Mouse (Mus musculus) T-cell, adult 2 months (primary cell): ENCODE measurements around the gene Npl.
"Not testable (repeated sequence)": the region's sequence is repeated elsewhere in the genome, so short reads cannot be mapped to it uniquely, and the experiment has no call there.

ENCODE experiments used
- DNase-seq: peaks from one replicate; pipeline ENCODE4 v3.0.0; 2022; ENCODE audit warnings: low spot score

Npl gene

DNA sequence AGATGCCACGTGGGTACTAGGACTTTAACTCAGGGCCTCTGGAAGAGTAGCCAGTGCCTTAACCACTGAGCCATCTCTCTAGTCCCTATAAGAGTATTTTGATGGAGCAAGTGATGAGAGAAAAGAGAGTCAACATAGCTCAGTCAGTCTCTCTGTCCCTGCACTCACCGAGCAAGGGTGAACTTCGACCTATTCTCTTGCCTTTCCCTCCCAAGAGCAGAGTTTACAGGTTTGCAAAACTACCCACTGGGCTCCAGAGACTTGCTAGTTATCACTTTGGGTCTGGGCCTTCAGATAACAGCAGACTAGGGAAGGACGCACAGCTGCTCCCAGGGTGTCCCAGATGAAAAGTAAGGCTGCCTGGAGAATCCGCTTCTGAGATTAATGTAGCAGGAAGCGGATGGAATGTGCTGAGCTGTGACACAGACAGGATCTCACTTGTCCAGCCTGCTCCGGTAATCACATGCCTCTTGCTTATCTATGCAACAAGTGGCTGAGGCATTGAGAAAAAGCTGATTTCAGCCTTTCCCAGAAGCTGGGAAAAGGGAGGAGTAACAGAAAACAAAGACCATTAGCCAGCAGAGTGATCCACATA is 7.0 kb downstream of the Npl start:
- no peak for DNase-seq

GRCm38 (mm10) chr1:153540753-153541152 is 9.1 kb downstream of the Npl start:
- DNase-seq = no peak

DNA sequence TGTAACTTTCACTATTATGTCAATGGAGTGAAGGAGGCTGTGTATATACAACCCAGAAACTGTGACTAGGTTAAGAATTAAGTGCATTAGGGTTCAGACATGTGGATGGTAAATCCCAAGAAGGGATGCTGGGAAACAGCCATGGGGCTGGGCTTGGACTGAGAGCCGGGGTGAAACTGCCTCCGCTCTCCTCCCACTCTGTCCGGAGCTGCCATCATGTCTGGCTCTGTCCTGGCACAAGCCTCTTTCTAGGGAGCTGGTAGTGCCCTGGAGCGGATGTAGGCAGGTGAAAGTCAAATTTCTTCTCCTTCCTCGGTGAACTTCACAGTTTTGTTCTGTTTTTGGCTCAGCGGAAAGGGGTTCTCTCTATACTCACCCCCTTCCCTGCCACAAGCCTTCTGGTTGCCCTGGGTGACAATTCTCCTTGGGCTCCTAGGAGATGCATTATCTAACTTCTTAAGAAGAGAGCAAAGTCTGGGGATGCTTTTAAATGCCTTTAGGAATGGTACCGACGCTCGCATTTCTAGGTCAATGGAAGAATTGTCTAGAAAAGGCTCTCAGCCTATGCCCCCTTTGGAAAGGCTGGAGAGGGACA is 10.0 kb downstream of the Npl start:
- DNase-seq = no peak

- no peak for DNase-seq
These were observed 14.2 kb downstream of the Npl start for GRCm38 (mm10) chr1:153535611-153536010.

DNA sequence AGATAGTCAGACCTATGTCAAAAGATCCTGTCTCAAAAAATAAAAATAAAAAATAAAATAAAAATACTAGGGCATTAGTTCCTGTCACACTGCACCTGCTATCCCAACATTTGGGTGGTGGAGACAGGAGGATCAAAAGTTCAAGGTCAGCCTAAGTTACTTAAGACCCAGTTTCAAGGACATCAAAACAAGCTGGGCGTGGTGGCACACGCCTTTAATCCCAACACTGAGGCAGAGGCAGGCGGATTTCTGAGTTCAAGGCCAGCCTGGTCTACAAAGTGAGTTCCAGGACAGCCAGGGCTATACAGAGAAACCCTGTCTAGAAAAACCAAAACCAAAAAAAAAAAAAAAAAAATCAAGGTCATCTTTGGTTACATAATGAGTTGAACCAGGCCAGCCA is 16.9 kb downstream of the Npl start:
- DNase-seq = not testable (repeated sequence)

DNA sequence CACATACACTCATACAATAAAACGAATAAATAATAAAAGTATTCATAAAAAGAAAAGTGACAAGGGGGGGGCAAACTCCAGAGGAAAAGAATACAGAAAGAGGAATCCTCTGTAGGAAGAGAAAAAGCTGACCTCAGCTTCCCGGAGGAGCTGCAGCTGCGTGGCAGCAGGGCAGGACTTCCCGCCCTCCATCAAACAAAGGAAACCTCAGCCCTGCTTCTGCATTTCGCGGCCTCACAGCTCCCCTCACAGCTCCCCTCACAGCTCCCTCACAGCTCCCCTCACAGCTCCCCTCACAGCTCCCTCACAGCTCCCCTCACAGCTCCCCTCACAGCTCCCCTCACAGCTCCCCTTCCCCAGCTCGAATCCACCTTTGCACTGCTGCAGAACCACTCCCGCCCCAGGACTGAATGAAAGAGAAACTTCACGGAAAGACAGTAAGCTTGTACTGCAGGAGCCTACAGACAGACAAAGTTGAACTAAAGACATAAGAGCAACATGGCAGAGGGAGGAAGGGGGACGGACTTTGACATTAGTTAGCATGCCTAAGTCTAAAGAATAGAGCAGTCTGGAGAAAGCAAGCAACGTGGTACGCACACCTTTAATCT is 17.5 kb downstream of the Npl start:
- DNase-seq = peak; percentile 20

DNA sequence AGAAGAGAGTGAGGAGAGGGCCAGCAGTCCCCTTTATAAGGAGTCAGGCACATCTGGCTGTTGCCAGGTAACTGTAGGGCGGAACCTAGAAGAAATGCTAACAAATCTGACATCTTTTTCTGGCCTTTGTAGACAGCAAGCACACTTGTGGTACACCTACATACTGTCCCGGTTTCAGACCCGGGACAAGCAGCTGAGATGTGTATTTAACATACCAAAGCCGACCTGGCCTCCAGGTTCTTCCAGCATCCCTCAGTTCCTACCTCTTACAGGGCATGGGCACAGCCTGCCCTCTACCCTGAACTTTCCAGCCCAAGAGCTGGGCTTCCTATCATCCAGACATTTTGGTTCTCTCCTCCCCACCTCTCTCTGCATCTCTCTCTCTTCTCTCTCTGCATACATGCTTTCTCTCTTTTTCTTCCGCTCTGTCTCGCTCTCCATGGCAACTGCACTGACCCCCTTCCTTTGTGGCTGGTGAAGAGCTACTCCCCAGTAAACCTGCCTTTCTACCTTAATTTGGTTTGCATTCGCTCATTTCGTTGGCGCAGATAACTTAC is 18.1 kb downstream of the Npl start:
- DNase-seq = peak; percentile 12

DNA sequence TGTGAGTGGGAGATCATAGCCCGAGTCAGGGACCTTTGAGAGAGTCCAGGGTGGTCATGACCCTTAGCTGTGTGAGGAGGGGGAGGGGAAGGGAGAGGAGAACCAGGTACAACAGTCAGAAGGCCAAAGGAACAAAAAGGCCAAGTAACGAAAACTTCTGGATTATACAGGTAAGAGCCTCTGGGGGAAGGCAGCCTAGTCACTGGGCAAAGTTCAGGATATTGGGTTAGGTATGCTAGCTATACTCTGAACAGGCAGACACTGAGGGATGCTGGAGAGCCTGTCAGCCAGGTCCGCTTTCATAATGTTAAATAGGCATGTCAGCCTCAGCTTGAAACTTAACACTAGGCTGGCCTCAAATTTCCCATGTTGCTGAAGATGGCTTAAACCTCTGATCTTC is 27.7 kb downstream of the Npl start:
- DNase-seq = no peak

DNA sequence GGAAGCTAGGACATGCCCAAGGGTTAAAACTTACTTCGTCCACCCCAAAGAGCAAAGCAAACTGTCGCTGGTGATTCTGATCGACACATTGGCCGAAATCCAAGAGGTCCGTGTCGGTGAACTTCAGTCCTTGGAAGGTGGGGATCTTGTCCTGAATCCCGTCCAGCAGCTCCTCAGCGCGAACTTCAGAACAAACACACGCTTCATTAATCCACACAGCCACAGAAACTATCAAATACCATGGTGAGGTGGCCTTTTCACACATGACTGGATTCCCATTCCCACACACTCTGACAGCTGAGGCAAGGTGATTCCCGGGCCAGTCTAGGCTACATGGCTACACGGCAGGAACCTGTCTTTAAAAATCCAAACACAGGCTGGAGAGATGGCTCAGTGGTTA is 34.5 kb downstream of the Npl start:
- no peak for DNase-seq

DNA sequence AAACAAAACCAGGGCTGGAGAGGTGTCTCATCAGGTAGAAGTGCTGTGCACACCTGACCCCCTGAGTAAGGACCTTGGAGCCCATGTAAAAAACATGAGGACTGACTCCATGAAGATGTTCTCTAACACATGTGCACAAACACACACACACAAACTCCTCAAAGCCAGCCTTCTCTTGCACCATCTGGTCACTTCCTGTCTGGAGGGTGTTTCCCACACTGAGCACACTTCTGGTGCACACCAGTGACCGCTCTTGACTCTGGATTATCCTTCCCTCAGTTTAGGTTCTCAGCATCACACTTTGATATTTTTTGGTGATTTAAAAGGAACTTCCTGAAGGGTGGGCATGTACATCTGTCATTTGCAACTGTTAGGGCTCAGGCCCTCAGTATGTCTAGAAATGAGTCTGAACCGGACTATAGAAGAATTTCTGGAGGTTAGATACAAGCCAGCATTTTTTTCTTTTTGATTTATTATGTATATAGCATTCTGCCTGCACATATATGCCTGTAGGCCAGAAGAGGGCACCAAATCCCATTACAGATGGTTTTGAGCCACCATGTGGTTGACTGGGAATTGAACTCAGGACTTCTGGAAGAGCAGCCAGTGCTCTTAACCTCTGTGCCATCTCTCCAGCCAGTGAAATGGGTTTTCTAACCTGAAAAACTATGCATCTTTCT is 39.4 kb downstream of the Npl start:
- DNase-seq = no peak

DNA sequence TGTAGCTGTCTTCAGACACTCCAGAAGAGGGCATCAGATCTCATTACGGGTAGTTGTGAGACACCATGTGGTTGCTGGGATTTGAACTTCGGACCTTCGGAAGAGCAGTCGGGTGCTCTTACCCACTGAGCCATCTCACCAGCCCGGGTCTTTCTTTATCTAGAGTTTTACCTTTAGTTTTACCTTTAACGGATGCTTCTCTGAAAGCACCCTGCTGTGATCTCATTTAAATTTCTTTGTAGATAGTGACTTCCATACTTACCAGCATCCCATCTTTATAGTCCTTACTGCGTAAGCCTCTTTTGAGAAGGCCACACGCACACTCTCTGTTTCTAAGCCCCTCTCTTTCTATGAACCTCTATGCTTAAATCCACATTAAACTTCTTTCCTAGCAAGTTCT is 40.3 kb downstream of the Npl start:
- not testable (repeated sequence) for DNase-seq

GRCm38 (mm10) chr1:153509012-153509411 is 40.8 kb downstream of the Npl start:
- DNase-seq = no peak

DNA sequence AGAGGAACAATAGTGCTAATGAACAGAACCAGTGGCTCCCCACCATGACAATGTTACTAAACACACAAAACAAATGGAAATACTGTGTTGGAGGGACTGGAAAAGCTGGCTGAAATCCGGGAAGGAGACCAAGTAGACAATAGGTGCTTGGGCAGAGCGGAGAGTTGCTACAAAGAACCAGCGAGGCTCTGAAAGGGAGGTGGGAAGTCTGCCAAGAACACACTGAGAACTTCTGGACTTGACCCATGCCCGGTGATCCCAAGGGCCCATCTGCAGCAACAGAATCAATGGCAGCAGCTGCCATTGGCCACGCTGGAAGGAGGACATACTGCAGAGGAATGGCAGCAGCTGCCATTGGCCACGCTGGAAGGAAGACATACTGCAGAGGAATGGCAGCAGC is 43.6 kb downstream of the Npl start:
- no peak for DNase-seq

GRCm38 (mm10) chr1:153501644-153502321 is 48.1 kb downstream of the Npl start:
- DNase-seq = no peak

- no peak for DNase-seq
These were observed 49.8 kb downstream of the Npl start for GRCm38 (mm10) chr1:153500030-153500429.

DNA sequence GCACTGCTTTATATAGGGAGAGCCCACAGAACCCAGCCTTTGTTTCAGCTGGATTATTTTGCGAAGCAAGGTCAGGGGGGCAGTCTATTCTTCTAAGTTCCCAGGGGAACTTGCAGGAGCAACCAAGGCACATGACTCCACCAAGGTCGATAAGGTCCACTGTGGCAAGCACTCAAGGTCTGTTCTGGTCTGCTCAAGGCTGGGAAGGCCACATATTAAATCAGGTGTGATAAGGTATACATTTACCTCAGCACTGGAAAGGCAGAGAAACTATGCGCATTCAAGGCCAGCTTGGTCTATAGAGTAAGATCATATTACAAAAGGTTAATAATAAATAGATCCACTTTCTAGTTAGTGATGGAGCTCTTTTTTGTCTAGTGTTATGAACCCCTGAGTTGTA is 53.8 kb downstream of the Npl start:
- no peak for DNase-seq

DNA sequence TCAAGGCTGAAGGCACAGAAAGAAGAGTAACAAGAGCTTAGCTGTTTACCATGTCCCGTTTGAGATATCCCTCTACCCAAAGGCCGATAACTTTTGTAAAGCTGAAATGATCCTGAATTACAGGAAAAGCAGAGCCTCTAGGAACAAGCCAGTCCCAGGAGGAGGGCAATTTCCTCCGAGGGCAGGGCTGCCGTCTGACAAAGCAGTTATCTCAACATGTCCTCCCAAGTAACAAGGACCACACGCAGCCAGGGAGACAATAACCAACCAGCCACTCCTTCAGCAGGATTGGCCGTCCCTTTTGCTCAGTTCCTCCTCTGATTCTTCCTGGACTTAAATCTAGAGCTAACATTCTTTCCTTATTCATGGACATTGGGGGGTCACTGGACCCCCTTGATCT is 55.9 kb downstream of the Npl start:
- no peak for DNase-seq

DNA sequence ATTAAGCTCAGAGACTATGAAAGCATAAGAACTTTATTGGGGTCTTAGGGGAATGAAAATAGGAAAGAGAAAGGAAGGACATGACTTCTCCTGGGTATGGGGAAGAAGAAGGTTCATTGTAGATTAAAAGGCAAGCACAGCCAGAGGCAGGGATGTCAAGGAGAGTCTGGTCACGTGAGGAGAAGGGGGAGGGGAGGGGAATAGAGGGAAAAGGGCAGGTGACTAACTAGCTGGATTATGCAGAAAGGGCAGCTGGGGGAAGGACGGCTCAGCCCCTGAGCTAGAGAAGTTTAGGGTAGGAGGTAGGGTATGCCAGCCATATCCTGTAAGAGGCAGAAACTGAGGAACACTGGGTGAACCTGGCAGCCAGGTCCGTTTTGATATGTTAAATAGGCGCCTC is 56.5 kb downstream of the Npl start:
- no peak for DNase-seq

GRCm38 (mm10) chr1:153491822-153492221 is 58.0 kb downstream of the Npl start:
- DNase-seq = no peak

- no peak for DNase-seq
These were observed 58.5 kb downstream of the Npl start for GRCm38 (mm10) chr1:153491345-153491744.

DNA sequence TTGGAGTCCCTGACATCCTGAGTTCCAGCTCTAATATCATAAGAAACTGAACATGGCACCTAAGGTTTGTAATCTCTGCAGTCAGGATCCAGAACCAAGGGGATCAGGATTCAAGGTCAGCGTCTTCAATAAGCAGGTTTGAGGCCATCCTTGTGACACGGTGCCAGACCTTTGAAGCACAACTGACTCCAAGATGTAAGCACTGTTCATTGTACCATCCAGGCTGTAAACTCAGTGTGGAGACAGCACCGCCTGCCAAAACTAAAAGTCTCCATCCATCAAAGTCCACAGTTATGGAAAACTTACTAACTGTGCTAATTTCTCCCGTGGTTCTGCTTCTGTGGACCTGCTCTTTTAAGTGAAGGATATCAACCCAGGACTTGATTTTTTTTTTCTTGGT is 59.9 kb downstream of the Npl start:
- DNase-seq = no peak

DNA sequence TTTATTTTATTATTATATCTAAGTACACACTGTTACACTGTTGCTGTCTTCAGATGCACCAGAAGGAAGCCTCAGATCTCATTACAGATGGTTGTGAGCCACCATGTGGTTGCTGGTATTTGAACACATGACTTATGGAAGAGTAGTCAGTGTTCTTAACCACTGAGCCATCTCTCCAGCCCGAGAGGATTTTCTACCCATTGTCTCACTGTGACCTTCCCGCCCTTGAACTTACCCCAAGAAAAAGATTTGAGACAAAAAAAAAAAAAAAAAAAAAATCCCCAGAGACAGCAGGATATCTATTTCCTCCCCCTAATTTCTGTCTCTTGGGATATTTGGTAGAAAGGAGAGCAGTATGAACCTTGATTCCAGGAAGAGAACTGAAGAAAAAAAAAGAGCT is 60.3 kb downstream of the Npl start:
- no peak for DNase-seq
